Mouse (Mus musculus): ENCODE measurements at regions not wholly inside any gene's neighbourhood (a gene's known extent, or its start where the extent isn't known, plus 50 kb on each side); places are given as distances from the start of the nearest gene placed in this dataset.

- TF ChIP-seq CTCF (IDR thresholded peaks at IDR 0.05), result no peak
- TF ChIP-seq EP300 (IDR thresholded peaks at IDR 0.05), result no peak
These were observed 173.5 kb downstream of the Nuf2 start for GRCm38 (mm10) chr1:169357652-169358241.
